Mouse (Mus musculus): Measurements from ENCODE around the gene Pde4c. TPM values are rescaled to one million over a fixed set of nuclear protein-coding genes. Genes with fewer than 3 reads are reported as not detected.

Pde4c gene
- 0.17 and 0.40 TPM in 2 replicates for polyA plus RNA-seq (2015; fragmentation: Nextera tagmentation; extraction: Ambion mirVana)

GRCm38 (mm10) chr8:70723486-70724210, at the start of gene Pde4c:
Pde4c (plus strand) TSS chr8:70723720.
- no peak within 1 kb of the TSS for H3K4me2 ChIP-seq
- H3K27ac ChIP-seq (replicated peaks) = no peak within 1 kb of the TSS
- H3K4me1 ChIP-seq = no peaks in the 10 kb centered on the region
- no peak within 1 kb of the TSS for H3K9ac ChIP-seq (replicated peaks)
- no peak within 1 kb of the TSS for H3K4me3 ChIP-seq (replicated peaks)
- no peaks in the 10 kb centered on the region for H3K36me3 ChIP-seq
- no peaks in the 10 kb centered on the region for H3K9me3 ChIP-seq (replicated peaks)
- WGBS = 59% methylated on average over 7 of the region's 7 CpGs
- no peak for ATAC-seq (ENCODE audit: low FRiP score)
- H3K27me3 ChIP-seq (replicated peaks) = peaks cover 24% of the 10 kb centered on the region

- no peak for ATAC-seq (ENCODE audit: low FRiP score)
- H3K36me3 ChIP-seq = peaks cover 16% of the 10 kb centered on the region
- H3K27me3 ChIP-seq (replicated peaks) = no peaks in the 10 kb centered on the region
- H3K4me1 ChIP-seq = peaks cover 29% of the 10 kb centered on the region
- no peaks in the 10 kb centered on the region for H3K9me3 ChIP-seq (replicated peaks)
- peak overlapping the region; percentile 78 for H3K4me3 ChIP-seq (replicated peaks)
- peak overlapping the region; percentile 69 for H3K4me2 ChIP-seq
- 87% methylated on average over 3 of the region's 3 CpGs for WGBS
- peak overlapping the region; percentile 99 for H3K27ac ChIP-seq (replicated peaks)
- H3K9ac ChIP-seq (replicated peaks) = peak overlapping the region; percentile 75
Measured at GRCm38 (mm10) chr8:70674109-70674508, 49.4 kb upstream of the Pde4c start.

- Histone ChIP-seq H3K9ac (replicated peaks) (peak overlapping the region; percentile 75; the same call in 1 of the 2 replicates), H3K27ac (replicated peaks) (peak overlapping the region; percentile 99)
- 91% methylated on average over 4 of the region's 4 CpGs for WGBS
Measured at GRCm38 (mm10) chr8:70674716-70675115, 48.8 kb upstream of the Pde4c start.

GRCm38 (mm10) chr8:70675336-70675735, 48.2 kb upstream of the Pde4c start:
- H3K4me2 ChIP-seq = no peak overlapping the region
- H3K9me3 ChIP-seq (replicated peaks) = no peaks in the 10 kb centered on the region
- H3K4me1 ChIP-seq = peaks cover 29% of the 10 kb centered on the region
- no peaks in the 10 kb centered on the region for H3K27me3 ChIP-seq (replicated peaks)
- H3K27ac ChIP-seq (replicated peaks) = no peak overlapping the region
- H3K4me3 ChIP-seq (replicated peaks) = no peak overlapping the region
- 86% methylated on average over 1 of the region's 1 CpGs for WGBS
- H3K9ac ChIP-seq (replicated peaks) = no peak overlapping the region
- no peak for ATAC-seq (ENCODE audit: low FRiP score)
- H3K36me3 ChIP-seq = peaks cover 24% of the 10 kb centered on the region

More at GRCm38 (mm10) chr8:70674716-70675115, 48.8 kb upstream of the Pde4c start:
- H3K36me3 ChIP-seq = peaks cover 22% of the 10 kb centered on the region
- peak overlapping the region; percentile 69; the same call in 1 of the 2 replicates for H3K4me2 ChIP-seq
- H3K4me1 ChIP-seq = peaks cover 29% of the 10 kb centered on the region
- ATAC-seq (ENCODE audit: low FRiP score) = no peak
- H3K9me3 ChIP-seq (replicated peaks) = no peaks in the 10 kb centered on the region
- H3K4me3 ChIP-seq (replicated peaks) = no peak overlapping the region; the same call in 1 of the 2 replicates
- H3K27me3 ChIP-seq (replicated peaks) = no peaks in the 10 kb centered on the region

GRCm38 (mm10) chr8:70677451-70678080, 46.0 kb upstream of the Pde4c start:
- peaks cover 24% of the 10 kb centered on the region for H3K36me3 ChIP-seq
- peaks cover 27% of the 10 kb centered on the region for H3K4me1 ChIP-seq
- no peak overlapping the region for H3K27ac ChIP-seq (replicated peaks)
- no peak overlapping the region for H3K9ac ChIP-seq (replicated peaks)
- no peaks in the 10 kb centered on the region for H3K9me3 ChIP-seq (replicated peaks)
- ATAC-seq (ENCODE audit: low FRiP score) = no peak
- no peak overlapping the region for H3K4me2 ChIP-seq
- no peaks in the 10 kb centered on the region for H3K27me3 ChIP-seq (replicated peaks)
- H3K4me3 ChIP-seq (replicated peaks) = no peak overlapping the region
- WGBS = 92% methylated on average over 15 of the region's 15 CpGs

- Histone ChIP-seq H3K4me3 (replicated peaks) (no peak overlapping the region), H3K27me3 (replicated peaks) (no peaks in the 10 kb centered on the region), H3K9ac (replicated peaks) (no peak overlapping the region), H3K4me1 (peaks cover 24% of the 10 kb centered on the region), H3K36me3 (peaks cover 24% of the 10 kb centered on the region), H3K9me3 (replicated peaks) (no peaks in the 10 kb centered on the region), H3K27ac (replicated peaks) (no peak overlapping the region), H3K4me2 (no peak overlapping the region)
- ATAC-seq (ENCODE audit: low FRiP score) = no peak
Measured at GRCm38 (mm10) chr8:70678679-70679078, 44.8 kb upstream of the Pde4c start.

GRCm38 (mm10) chr8:70679404-70679803, 44.1 kb upstream of the Pde4c start:
- H3K4me3 ChIP-seq (replicated peaks) = no peak overlapping the region
- no peaks in the 10 kb centered on the region for H3K27me3 ChIP-seq (replicated peaks)
- H3K4me2 ChIP-seq = no peak overlapping the region
- H3K36me3 ChIP-seq = peaks cover 24% of the 10 kb centered on the region
- H3K9me3 ChIP-seq (replicated peaks) = no peaks in the 10 kb centered on the region
- H3K4me1 ChIP-seq = peaks cover 20% of the 10 kb centered on the region
- 97% methylated on average over 4 of the region's 4 CpGs for WGBS
- ATAC-seq (ENCODE audit: low FRiP score) = no peak
- no peak overlapping the region for H3K27ac ChIP-seq (replicated peaks)
- no peak overlapping the region for H3K9ac ChIP-seq (replicated peaks)

- 86% methylated on average over 3 of the region's 3 CpGs for WGBS
- Histone ChIP-seq H3K4me1 (peaks cover 18% of the 10 kb centered on the region), H3K27me3 (replicated peaks) (no peaks in the 10 kb centered on the region), H3K4me2 (no peak overlapping the region), H3K4me3 (replicated peaks) (no peak overlapping the region), H3K9ac (replicated peaks) (no peak overlapping the region), H3K9me3 (replicated peaks) (no peaks in the 10 kb centered on the region), H3K36me3 (peaks cover 24% of the 10 kb centered on the region), H3K27ac (replicated peaks) (no peak overlapping the region)
- no peak for ATAC-seq (ENCODE audit: low FRiP score)
Measured at GRCm38 (mm10) chr8:70680039-70680438, 43.5 kb upstream of the Pde4c start.

GRCm38 (mm10) chr8:70681410-70681809, 42.1 kb upstream of the Pde4c start:
- Histone ChIP-seq H3K27me3 (replicated peaks) (no peaks in the 10 kb centered on the region), H3K4me1 (peaks cover 13% of the 10 kb centered on the region), H3K36me3 (peaks cover 24% of the 10 kb centered on the region), H3K4me3 (replicated peaks) (no peak overlapping the region), H3K9ac (replicated peaks) (no peak overlapping the region), H3K27ac (replicated peaks) (no peak overlapping the region), H3K9me3 (replicated peaks) (no peaks in the 10 kb centered on the region), H3K4me2 (no peak overlapping the region)
- no peak for ATAC-seq (ENCODE audit: low FRiP score)
- 77% methylated on average over 3 of the region's 3 CpGs for WGBS

GRCm38 (mm10) chr8:70682193-70682592, 41.3 kb upstream of the Pde4c start:
- H3K9me3 ChIP-seq (replicated peaks) = no peaks in the 10 kb centered on the region

GRCm38 (mm10) chr8:70682692-70683091, 40.8 kb upstream of the Pde4c start:
- peaks cover 20% of the 10 kb centered on the region for H3K36me3 ChIP-seq
- H3K27me3 ChIP-seq (replicated peaks) = no peaks in the 10 kb centered on the region
- ATAC-seq (ENCODE audit: low FRiP score) = no peak
- H3K4me1 ChIP-seq = peaks cover 13% of the 10 kb centered on the region
- WGBS = 62% methylated on average over 3 of the region's 3 CpGs
- no peak overlapping the region for H3K27ac ChIP-seq (replicated peaks)
- H3K4me3 ChIP-seq (replicated peaks) = no peak overlapping the region
- 0 out of 2 replicates have a peak overlapping the region, but pooled peaks have one; percentile 17 for H3K9ac ChIP-seq (replicated peaks)
- no peaks in the 10 kb centered on the region for H3K9me3 ChIP-seq (replicated peaks)
- H3K4me2 ChIP-seq = no peak overlapping the region

More at GRCm38 (mm10) chr8:70682193-70682592, 41.3 kb upstream of the Pde4c start:
- no peak overlapping the region for H3K27ac ChIP-seq (replicated peaks)
- no peak overlapping the region for H3K4me3 ChIP-seq (replicated peaks)
- 0 out of 2 replicates have a peak overlapping the region, but pooled peaks have one; percentile 17 for H3K9ac ChIP-seq (replicated peaks)
- peaks cover 24% of the 10 kb centered on the region for H3K36me3 ChIP-seq
- peaks cover 13% of the 10 kb centered on the region for H3K4me1 ChIP-seq
- peak overlapping the region; percentile 19 for H3K4me2 ChIP-seq
- H3K27me3 ChIP-seq (replicated peaks) = no peaks in the 10 kb centered on the region
- 11% methylated on average over 19 of the region's 19 CpGs for WGBS
- no peak for ATAC-seq (ENCODE audit: low FRiP score)

- no peaks in the 10 kb centered on the region for H3K27me3 ChIP-seq (replicated peaks)
- no peak overlapping the region for H3K27ac ChIP-seq (replicated peaks)
- no peak overlapping the region for H3K4me2 ChIP-seq
- WGBS = 33% methylated on average over 7 of the region's 7 CpGs
- H3K9me3 ChIP-seq (replicated peaks) = no peaks in the 10 kb centered on the region
- H3K4me1 ChIP-seq = peaks cover 13% of the 10 kb centered on the region
- H3K4me3 ChIP-seq (replicated peaks) = no peak overlapping the region
- H3K9ac ChIP-seq (replicated peaks) = no peak overlapping the region
- ATAC-seq (ENCODE audit: low FRiP score) = peak; percentile 69
- peaks cover 5% of the 10 kb centered on the region for H3K36me3 ChIP-seq
Measured at GRCm38 (mm10) chr8:70684291-70684690, 39.2 kb upstream of the Pde4c start.
